ENCODE assay signal across 8 mouse cellular contexts in genomic region chr8:122568881-122569309, GRCm38 (mm10). TPM values are rescaled to one million over a fixed set of nuclear protein-coding genes. Genes with fewer than 3 reads are reported as not detected.
DNase-seq lines count a peak whose midpoint lies in the region; ATAC-seq and TF ChIP-seq lines count a peak whose summit lies in the region.

No protein-coding gene starts in this region.

- peaks cover 83% of the 10 kb centered on the region for H3K4me1 ChIP-seq in E14TG2a.4 (replicated peaks; ENCODE audit: low read depth, low read length)
- H3K4me1 ChIP-seq in forebrain, embryonic 15.5 days, result peaks cover 33% of the 10 kb centered on the region

- no peaks in the 10 kb centered on the region for H3K27me3 ChIP-seq in E14TG2a.4 (ENCODE audit: insufficient read depth, low read length)
- H3K27me3 ChIP-seq in forebrain, embryonic 15.5 days, result no peaks in the 10 kb centered on the region

- H3K79me2 ChIP-seq in macrophage (ENCODE audit: inconsistent target), result peaks cover 57% of the 10 kb centered on the region

- peak overlapping the region; percentile 61; the same call in 1 of the 2 replicates for H3K9ac ChIP-seq in forebrain, embryonic 15.5 days (replicated peaks)

- peaks cover 51% of the 10 kb centered on the region for H3K36me3 ChIP-seq in E14TG2a.4 (ENCODE audit: insufficient read depth, low read length)
- H3K36me3 ChIP-seq in forebrain, embryonic 15.5 days, result peaks cover 7% of the 10 kb centered on the region; the same call in 1 of the 2 replicates
- H3K36me3 ChIP-seq in macrophage (ENCODE audit: inconsistent target), result peaks cover 37% of the 10 kb centered on the region

- H3K4me3 ChIP-seq in E14TG2a.4 (replicated peaks; ENCODE audit: low read length) (peak overlapping the region; percentile 100), macrophage (ENCODE audit: inconsistent target) (peak overlapping the region; percentile 71)
- H3K4me3 ChIP-seq in forebrain, embryonic 15.5 days, result peak overlapping the region; percentile 73

- intact Hi-C loops in gastrocnemius, postnatal 14 days (cut with DNase I; ENCODE audit: low total_unique reads), result no loop called here

- DNase-seq in embryo, embryonic 11 days, result peak; percentile 50
- DNase-seq in embryo, embryonic 10.5 days (ENCODE audit: low spot score), result no peak
- peak; percentile 71 for DNase-seq in thymus, postnatal 4 days
- DNase-seq in urinary bladder, postnatal 14 days (ENCODE audit: low spot score), result no peak
- no peak for DNase-seq in gastrocnemius, postnatal 14 days

- H3K4me2 ChIP-seq in forebrain, embryonic 15.5 days (replicated peaks), result peak overlapping the region; percentile 85

- no peaks in the 10 kb centered on the region for H3K9me3 ChIP-seq in E14TG2a.4 (ENCODE audit: low read length)
- no peaks in the 10 kb centered on the region for H3K9me3 ChIP-seq in forebrain, embryonic 15.5 days

- TF ChIP-seq CTCF in E14TG2a.4 (conservative IDR thresholded peaks at IDR 0.05; ENCODE audit: low read length), result no peak

- ATAC-seq in forebrain, embryonic 15.5 days (replicated peaks), result no peak

- H3K27ac ChIP-seq in forebrain, embryonic 15.5 days (replicated peaks), result no peak overlapping the region
- H3K27ac ChIP-seq in macrophage, result peak overlapping the region; percentile 98

- 8% methylated on average over 10 of the region's 10 CpGs for WGBS in forebrain, embryonic 15.5 days
- WGBS in macrophage (ENCODE audit: missing documents), result 28% methylated on average over 10 of the region's 10 CpGs

RNA-seq across cellular contexts. Expression of gene Cdt1, which starts 1.1 kb away (rescaled TPM):
- polyA plus RNA-seq in forebrain, embryonic 15.5 days (2015; fragmentation: Nextera tagmentation; extraction: Ambion mirVana), result 14.6 and 16.3 TPM in 2 replicates
- 10 to 100 TPM in 24 of 26 experiments, 1 to 10 TPM in 2; 5.9 to 60.1 (median 21.2) TPM for total RNA-seq in macrophage (2018; cell fraction: chromatin; rRNA removed)
- 10 to 100 TPM; 14.4 to 42.5 (median 21.0) TPM for total RNA-seq in macrophage (2018; cell fraction: cytosol; rRNA removed)
- 10 to 100 TPM; 11.5 to 96.2 (median 21.4) TPM for total RNA-seq in macrophage (2018; cell fraction: nucleus; rRNA removed)
- polyA plus RNA-seq in macrophage (2018), result 11.1 to 84.7 TPM (median 15.5 TPM) in 3 replicates
- total RNA-seq in gastrocnemius, postnatal 14 days (2021), result 1 to 10 TPM; 1.8 to 3.0 TPM

RNA-seq across cellular contexts. Expression of gene Aprt, which starts 7.8 kb away (rescaled TPM):
- 187 TPM in 2 replicates for polyA plus RNA-seq in forebrain, embryonic 15.5 days (2015; fragmentation: Nextera tagmentation; extraction: Ambion mirVana)
- total RNA-seq in macrophage (2018; cell fraction: chromatin; rRNA removed), result 10 to 100 TPM; 16.7 to 82.3 (median 52.8) TPM
- 100 to 1,000 TPM; 122 to 199 (median 155) TPM for total RNA-seq in macrophage (2018; cell fraction: cytosol; rRNA removed)
- 100 to 1,000 TPM in 4 of 26 experiments, 10 to 100 TPM in 22; 46.0 to 149 (median 72.7) TPM for total RNA-seq in macrophage (2018; cell fraction: nucleus; rRNA removed)
- polyA plus RNA-seq in macrophage (2018), result 89.7 to 305 TPM (median 145 TPM) in 3 replicates
- total RNA-seq in gastrocnemius, postnatal 14 days (2021), result 10 to 100 TPM; 40.1 to 44.1 TPM

RNA-seq across cellular contexts. Expression of gene Piezo1, which starts 17.8 kb away (rescaled TPM):
- 2.1 and 2.6 TPM in 2 replicates for polyA plus RNA-seq in forebrain, embryonic 15.5 days (2015; fragmentation: Nextera tagmentation; extraction: Ambion mirVana)
- total RNA-seq in macrophage (2018; cell fraction: chromatin; rRNA removed), result 1,000 to 10,000 TPM in 3 of 26 experiments, 100 to 1,000 TPM in 22, 10 to 100 TPM in 1; 87.6 to 1,687 (median 236) TPM
- 100 to 1,000 TPM in 1 of 26 experiments, 10 to 100 TPM in 25; 40.5 to 139 (median 66.7) TPM for total RNA-seq in macrophage (2018; cell fraction: cytosol; rRNA removed)
- 100 to 1,000 TPM; 100 to 685 (median 171) TPM for total RNA-seq in macrophage (2018; cell fraction: nucleus; rRNA removed)
- polyA plus RNA-seq in macrophage (2018), result 43.2 to 134 TPM (median 57.2 TPM) in 3 replicates
- total RNA-seq in gastrocnemius, postnatal 14 days (2021), result 10 to 100 TPM; 15.1 to 15.4 TPM

RNA-seq across cellular contexts. Expression of gene Galns, which starts 42.4 kb away (rescaled TPM):
- polyA plus RNA-seq in forebrain, embryonic 15.5 days (2015; fragmentation: Nextera tagmentation; extraction: Ambion mirVana), result 4.4 and 4.5 TPM in 2 replicates
- 10 to 100 TPM; 10.3 to 60.8 (median 33.9) TPM for total RNA-seq in macrophage (2018; cell fraction: chromatin; rRNA removed)
- 100 to 1,000 TPM in 8 of 26 experiments, 10 to 100 TPM in 18; 70.1 to 132 (median 87.3) TPM for total RNA-seq in macrophage (2018; cell fraction: cytosol; rRNA removed)
- 100 to 1,000 TPM in 6 of 26 experiments, 10 to 100 TPM in 20; 33.0 to 130 (median 90.1) TPM for total RNA-seq in macrophage (2018; cell fraction: nucleus; rRNA removed)
- 70.7 to 140 TPM (median 99.8 TPM) in 3 replicates for polyA plus RNA-seq in macrophage (2018)
- 1 to 10 TPM; 2.9 to 3.6 TPM for total RNA-seq in gastrocnemius, postnatal 14 days (2021)

RNA-seq across cellular contexts. Expression of gene Trappc2l, which starts 42.5 kb away (rescaled TPM):
- polyA plus RNA-seq in forebrain, embryonic 15.5 days (2015; fragmentation: Nextera tagmentation; extraction: Ambion mirVana), result 80.4 and 87.9 TPM in 2 replicates
- 100 to 1,000 TPM in 1 of 26 experiments, 10 to 100 TPM in 24, 1 to 10 TPM in 1; 9.3 to 112 (median 48.1) TPM for total RNA-seq in macrophage (2018; cell fraction: chromatin; rRNA removed)
- total RNA-seq in macrophage (2018; cell fraction: cytosol; rRNA removed), result 10 to 100 TPM; 46.6 to 71.7 (median 62.5) TPM
- 10 to 100 TPM; 19.8 to 65.7 (median 38.5) TPM for total RNA-seq in macrophage (2018; cell fraction: nucleus; rRNA removed)
- polyA plus RNA-seq in macrophage (2018), result 54.4 to 79.3 TPM (median 76.9 TPM) in 3 replicates
- 10 to 100 TPM; 47.5 TPM for total RNA-seq in gastrocnemius, postnatal 14 days (2021)

Comparison
In these comparisons a context has a peak if more than half of its experiments do, and no peak if none do; other contexts are left out.
1. DNase-seq: peak in embryo, embryonic 11 days (single experiment) and thymus, postnatal 4 days (single experiment); none in embryo, embryonic 10.5 days (single experiment), urinary bladder, postnatal 14 days (single experiment) and gastrocnemius, postnatal 14 days (single experiment).
2. RNA of gene Piezo1, which starts 17.8 kb away (polyA plus RNA-seq): 43.2 to 134 TPM in macrophage; 2.1 to 2.6 TPM in forebrain, embryonic 15.5 days; every median in the first group is over 10 times any median in the second.
3. Peak in every context shown above with its lines, with median percentiles within 50 percentile points of each other: H3K4me3 ChIP-seq.